Mouse (Mus musculus): Measurements from ENCODE around the gene 6030468B19Rik. TPM values are rescaled to one million over a fixed set of nuclear protein-coding genes. Genes with fewer than 3 reads are reported as not detected.
A peak's percentile ranks its signal among the peaks of the same experiment; 100 is the strongest.

The 6030468B19Rik gene
- total and polyA plus RNA-seq, 3 experiments = 2.7 to 5.1 TPM; not detected in 1

GRCm38 (mm10) chr11:117825333-117826101, 28.1 kb downstream of the 6030468B19Rik start, which contains the start of the genes Afmid and Tk1:
Gene Afmid, plus strand, starts transcription at chr11:117825924.
Gene Tk1, minus strand, starts transcription at chr11:117826092.
- H3K27me3 ChIP-seq (ENCODE audit: control insufficient read depth in 1 of 2, insufficient read depth in 2 of 2, low read length in 2 of 2) = no peaks in the 10 kb centered on the region
- peak; percentile 97 for DNase-seq (ENCODE audit: low read depth, low spot score)
- H3K79me2 ChIP-seq (ENCODE audit: control insufficient read depth, insufficient read depth, low read length, poor library complexity) = peaks cover 24% of the 10 kb centered on the region
- H3K4me1 ChIP-seq (ENCODE audit: control insufficient read depth in 1 of 2, insufficient read depth in 2 of 2, low read length in 2 of 2) = peaks cover 23 to 53% of the 10 kb centered on the region in 2 experiments
- H3K4me3 ChIP-seq (ENCODE audit: control insufficient read depth in 1 of 2, insufficient read depth in 1 of 2, low read depth in 2 of 2, low read length in 2 of 2) = peak within 1 kb of the TSS; percentile 49 to 80
- peaks cover 2 to 36% of the 10 kb centered on the region in 2 experiments; a peak in 3 of 4 replicates for H3K36me3 ChIP-seq (ENCODE audit: control insufficient read depth in 1 of 2, insufficient read depth in 2 of 2, low read length in 2 of 2)
- no peaks in the 10 kb centered on the region for H3K9me3 ChIP-seq (replicated peaks; ENCODE audit: insufficient read depth, low read length)
- peak within 1 kb of the TSS; percentile 92 for H3K27ac ChIP-seq (ENCODE audit: control insufficient read depth, low read depth, low read length)
- H3K9ac ChIP-seq (ENCODE audit: control insufficient read depth, low read depth, low read length, poor library complexity, severe bottlenecking) = peak within 1 kb of the TSS; percentile 95
- TF ChIP-seq CHD2 (IDR thresholded peaks at IDR 0.05; ENCODE audit: low read length) (no peak), JUND (IDR thresholded peaks at IDR 0.05; ENCODE audit: low read depth, low read length) (no peak), MYC (IDR thresholded peaks at IDR 0.05; ENCODE audit: low read depth, low read length) (peak; percentile 75), ETS1 (IDR thresholded peaks at IDR 0.05; ENCODE audit: low read depth, low read length) (peak; percentile 67; the same call in 1 of the 2 replicates), CHD1 (IDR thresholded peaks at IDR 0.05; ENCODE audit: low read depth, low read length) (peak; percentile 0; the same call in 1 of the 2 replicates), POLR2AphosphoS2 (IDR thresholded peaks at IDR 0.05; ENCODE audit: low read length) (peak; percentile 82; the same call in 1 of the 2 replicates), ZC3H11A (IDR thresholded peaks at IDR 0.05; ENCODE audit: low read depth, low read length) (no peak), NELFE (IDR thresholded peaks at IDR 0.05; ENCODE audit: low read depth, low read length) (peak; percentile 89), POLR2AphosphoS5 (IDR thresholded peaks at IDR 0.05; ENCODE audit: borderline replicate concordance, low read depth, low read length) (no peak), GATA1 (IDR thresholded peaks at IDR 0.05; ENCODE audit: low read depth, low read length) (no peak), CTCF (IDR thresholded peaks at IDR 0.05 in 2 of 3, conservative IDR thresholded peaks at IDR 0.05 in 1 of 3; ENCODE audit: control insufficient read depth in 1 of 3, insufficient read depth in 1 of 3, low read depth in 2 of 3, low read length in 3 of 3, poor library complexity in 1 of 3, severe bottlenecking in 1 of 3) (no peak), MAFK (IDR thresholded peaks at IDR 0.05; ENCODE audit: borderline replicate concordance, low read depth, low read length) (no peak), ZMIZ1 (IDR thresholded peaks at IDR 0.05; ENCODE audit: low read depth, low read length) (no peak; the same call in 1 of the 2 replicates), MAZ (IDR thresholded peaks at IDR 0.05; ENCODE audit: low read depth, low read length) (peak; percentile 66; the same call in 1 of the 2 replicates), ZNF384 (IDR thresholded peaks at IDR 0.05; ENCODE audit: low read depth, low read length) (no peak), NRF1 (IDR thresholded peaks at IDR 0.05; ENCODE audit: insufficient read depth, low read depth, low read length, poor library complexity, severe bottlenecking) (0 out of 2 replicates have a peak, but pooled peaks have one; percentile 18), UBTF (IDR thresholded peaks at IDR 0.05; ENCODE audit: borderline replicate concordance, insufficient read depth, low read depth, low read length) (0 out of 2 replicates have a peak, but pooled peaks have one; percentile 65), POLR2A (IDR thresholded peaks at IDR 0.05; ENCODE audit: control insufficient read depth in 1 of 2, insufficient read depth in 1 of 2, low read depth in 1 of 2, low read length in 2 of 2, poor library complexity in 1 of 2) (peak; percentile 54 to 92), TBP (IDR thresholded peaks at IDR 0.05; ENCODE audit: low read depth, low read length) (peak; percentile 72), MEF2A (IDR thresholded peaks at IDR 0.05; ENCODE audit: extremely low read depth, insufficient replicate concordance, low read depth, low read length, poor library complexity, severe bottlenecking) (no peak), ELF1 (IDR thresholded peaks at IDR 0.05; ENCODE audit: low read depth, low read length) (0 out of 2 replicates have a peak, but pooled peaks have one; percentile 32), USF1 (IDR thresholded peaks at IDR 0.05; ENCODE audit: low read depth, low read length) (no peak), MAX (IDR thresholded peaks at IDR 0.05; ENCODE audit: low read length) (peak; percentile 71; the same call in 1 of the 2 replicates), BHLHE40 (IDR thresholded peaks at IDR 0.05; ENCODE audit: borderline replicate concordance, low read depth, low read length) (no peak), TAL1 (IDR thresholded peaks at IDR 0.05; ENCODE audit: low read length) (no peak), KAT2A (conservative IDR thresholded peaks at IDR 0.05; ENCODE audit: low read depth, low read length) (no peak), ZKSCAN1 (IDR thresholded peaks at IDR 0.05; ENCODE audit: low read depth, low read length) (no peak), USF2 (IDR thresholded peaks at IDR 0.05; ENCODE audit: borderline replicate concordance in 1 of 2, insufficient read depth in 1 of 2, low read depth in 1 of 2, low read length in 2 of 2) (no peak), E2F4 (IDR thresholded peaks at IDR 0.05; ENCODE audit: borderline replicate concordance, low read depth, low read length) (peak; percentile 94), RAD21 (IDR thresholded peaks at IDR 0.05; ENCODE audit: low read depth, low read length) (no peak), RCOR1 (IDR thresholded peaks at IDR 0.05; ENCODE audit: low read depth, low read length) (peak; percentile 68; the same call in 1 of the 2 replicates), TCF12 (IDR thresholded peaks at IDR 0.05; ENCODE audit: low read depth, low read length) (peak; percentile 77), MXI1 (IDR thresholded peaks at IDR 0.05; ENCODE audit: low read depth, low read length) (peak; percentile 76), SMC3 (IDR thresholded peaks at IDR 0.05; ENCODE audit: low read depth, low read length) (no peak), GABPA (IDR thresholded peaks at IDR 0.05; ENCODE audit: low read depth, low read length) (no peak)

All from MEL (cell line).